Mouse (Mus musculus) megakaryocyte, embryonic 14.5 days (primary cell): ENCODE results near the gene Tent4b. TPM values are rescaled to one million over a fixed set of nuclear protein-coding genes. Genes with fewer than 3 reads are reported as not detected.

Experiments
- H3K27me3 ChIP-seq: replicated peaks from 2 replicates; pipeline ENCODE3; 2012; ENCODE audit warnings: inconsistent platforms
- H3K36me3 ChIP-seq: replicated peaks from 2 replicates; pipeline ENCODE3; 2012; ENCODE audit warnings: low read length, inconsistent platforms, mixed read lengths
- H3K4me1 ChIP-seq: 2 replicates; pipeline ENCODE4 v1.6.1; 2012; ENCODE audit warnings: inconsistent platforms
- H3K4me3 ChIP-seq: replicated peaks from 2 replicates; pipeline ENCODE3; 2012; ENCODE audit warnings: moderate library complexity, mild to moderate bottlenecking, inconsistent platforms
- H3K9me3 ChIP-seq: 2 replicates; pipeline ENCODE4 v1.6.1; 2012; ENCODE audit warnings: inconsistent platforms
- FLI1 ChIP-seq: IDR thresholded peaks from 2 replicates; pipeline ENCODE4 v1.6.1; 2012; ENCODE audit warnings: low read length, inconsistent platforms, mixed read lengths
- GATA1 ChIP-seq: IDR thresholded peaks from 3 replicates; pipeline ENCODE4 v1.6.1; 2012; ENCODE audit warnings: mixed read lengths, low read length, inconsistent platforms, borderline replicate concordance
- polyA plus RNA-seq: library from polyadenylated mRNA; stranded (reverse); fragments of >175 nt; gene quantifications from 2 replicates; pipeline ENCODE4 v1.2.3, GENCODE M21; 2012; ENCODE audit warnings: low replicate concordance; ENCODE audit not compliant: insufficient read depth

Tent4b gene
- polyA plus RNA-seq, 1 experiment = 3.2 TPM

DNA sequence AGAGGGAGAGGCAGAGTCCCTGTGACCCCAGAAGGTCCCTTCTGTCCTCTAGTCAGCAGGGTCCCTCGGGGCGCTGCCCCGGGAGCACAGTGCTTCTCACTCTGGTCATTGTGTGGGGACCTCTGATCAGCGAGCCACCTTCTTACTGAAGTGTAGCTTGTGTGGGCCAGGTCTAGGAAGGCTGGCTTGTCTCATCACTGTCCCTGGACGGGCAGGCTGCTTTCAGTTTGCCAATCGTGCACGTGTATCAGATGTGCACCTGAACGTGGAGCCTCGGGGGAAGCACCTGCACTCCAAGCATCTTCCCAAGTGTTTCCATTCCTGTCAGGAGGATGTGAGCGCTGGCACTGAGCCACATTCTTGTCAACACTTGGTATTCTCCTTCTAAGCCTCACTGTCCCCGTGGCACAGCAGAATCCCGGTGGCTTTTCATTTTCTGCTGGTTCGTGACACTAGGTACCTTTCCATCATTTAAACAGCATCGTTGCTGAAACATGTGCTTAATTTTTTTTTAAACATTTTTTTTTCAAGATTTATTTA is 87.5 kb downstream of the Tent4b start:
- TF ChIP-seq FLI1 (no peak), GATA1 (no peak)
- no peaks in the 10 kb centered on the region for H3K27me3 ChIP-seq
- no peaks in the 10 kb centered on the region for H3K36me3 ChIP-seq
- H3K4me1 ChIP-seq = peaks cover 89% of the 10 kb centered on the region
- H3K9me3 ChIP-seq = no peaks in the 10 kb centered on the region
- no peak overlapping the region for H3K4me3 ChIP-seq

- H3K9me3 ChIP-seq = no peaks in the 10 kb centered on the region
- H3K36me3 ChIP-seq = no peaks in the 10 kb centered on the region
- H3K27me3 ChIP-seq = no peaks in the 10 kb centered on the region
- peak overlapping the region; percentile 86 for H3K4me3 ChIP-seq
- TF ChIP-seq GATA1 (no peak), FLI1 (no peak)
- peaks cover 92% of the 10 kb centered on the region for H3K4me1 ChIP-seq
These were observed 89.7 kb downstream of the Tent4b start for GRCm38 (mm10) chr8:88288622-88289242.

- Histone ChIP-seq H3K4me1 (peaks cover 92% of the 10 kb centered on the region), H3K4me3 (peak overlapping the region; percentile 7), H3K36me3 (no peaks in the 10 kb centered on the region), H3K9me3 (no peaks in the 10 kb centered on the region), H3K27me3 (no peaks in the 10 kb centered on the region)
- TF ChIP-seq FLI1 = no peak
- no peak for TF ChIP-seq GATA1
These were observed 90.9 kb downstream of the Tent4b start for GRCm38 (mm10) chr8:88289901-88290300.

DNA sequence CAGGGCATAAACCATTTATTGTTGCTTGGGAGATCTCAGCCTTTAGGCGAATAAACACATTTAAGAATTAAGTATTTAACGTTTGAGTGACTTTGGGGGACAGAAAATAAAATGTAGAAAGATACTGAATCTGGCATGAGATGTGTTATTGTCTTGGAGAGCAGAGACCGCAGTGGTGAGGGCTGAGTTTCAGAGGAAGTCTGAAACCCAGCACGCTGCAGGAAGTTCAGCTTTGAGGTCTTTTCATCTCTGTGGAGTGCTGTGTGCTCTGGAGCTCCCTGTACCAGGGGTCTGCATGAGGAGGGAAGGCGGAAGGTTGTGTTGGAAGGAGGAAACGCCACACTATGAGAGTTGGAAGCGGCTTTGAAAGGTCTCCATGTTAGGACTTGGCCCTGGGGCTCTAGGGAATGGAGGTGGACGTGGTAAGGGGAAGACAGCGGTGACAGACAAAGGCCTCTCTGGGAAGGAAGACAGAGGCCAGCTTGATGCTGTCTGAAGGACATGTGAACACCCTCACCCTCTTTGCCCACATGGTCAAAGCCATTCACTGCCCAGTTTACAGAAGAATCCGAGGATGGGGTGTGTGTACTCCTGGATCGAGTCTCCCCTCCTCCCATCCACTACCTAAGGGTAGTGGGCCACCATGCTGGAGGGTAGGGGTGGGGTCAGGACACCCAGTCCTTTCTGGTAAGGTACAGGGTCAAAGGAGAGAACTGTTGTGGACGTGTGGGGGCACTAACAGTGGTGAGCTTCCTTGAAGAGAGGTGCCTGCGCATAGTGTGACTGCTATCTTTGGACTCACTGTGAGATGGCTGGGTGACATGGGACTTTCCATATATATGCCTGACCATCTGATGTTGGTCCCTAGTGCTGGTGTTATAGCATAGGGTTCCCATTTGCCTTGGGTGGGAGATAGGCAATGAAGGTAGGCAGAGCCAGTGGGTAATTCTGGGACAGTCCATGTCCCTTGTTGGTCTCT is 91.6 kb downstream of the Tent4b start:
- H3K4me1 ChIP-seq = peaks cover 92% of the 10 kb centered on the region
- TF ChIP-seq FLI1 (no peak), GATA1 (no peak)
- peak overlapping the region; percentile 77 for H3K4me3 ChIP-seq
- H3K9me3 ChIP-seq = no peaks in the 10 kb centered on the region
- H3K27me3 ChIP-seq = no peaks in the 10 kb centered on the region
- peaks cover 4% of the 10 kb centered on the region for H3K36me3 ChIP-seq

GRCm38 (mm10) chr8:88291305-88291690 is 92.3 kb downstream of the Tent4b start:
- Histone ChIP-seq H3K36me3 (peaks cover 11% of the 10 kb centered on the region), H3K4me1 (peaks cover 92% of the 10 kb centered on the region), H3K4me3 (peak overlapping the region; percentile 11), H3K9me3 (no peaks in the 10 kb centered on the region), H3K27me3 (no peaks in the 10 kb centered on the region)
- TF ChIP-seq FLI1 (no peak), GATA1 (no peak)

DNA sequence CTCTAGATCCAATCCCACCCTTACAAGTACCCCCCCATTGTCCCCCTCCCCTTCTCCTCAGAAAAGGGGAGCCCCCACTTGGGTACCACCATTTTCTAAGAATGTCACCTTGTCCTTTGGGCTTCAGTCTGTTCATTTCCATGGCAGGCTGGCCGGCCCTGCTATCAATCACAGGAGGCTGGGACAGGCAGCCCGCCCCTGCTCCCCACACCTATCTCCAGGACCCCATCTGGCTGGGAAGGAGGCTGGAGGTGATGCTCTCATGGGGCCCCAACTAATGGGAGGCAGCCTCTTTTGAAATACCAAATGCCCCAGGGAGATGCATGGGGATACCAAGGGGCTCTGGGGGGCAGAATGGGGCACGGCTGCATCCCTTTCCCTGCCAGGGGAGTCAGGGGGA is 93.9 kb downstream of the Tent4b start:
- H3K4me3 ChIP-seq = no peak overlapping the region
- no peaks in the 10 kb centered on the region for H3K9me3 ChIP-seq
- no peaks in the 10 kb centered on the region for H3K27me3 ChIP-seq
- TF ChIP-seq FLI1 = no peak
- TF ChIP-seq GATA1 = no peak
- peaks cover 99% of the 10 kb centered on the region for H3K4me1 ChIP-seq
- H3K36me3 ChIP-seq = peaks cover 23% of the 10 kb centered on the region

DNA sequence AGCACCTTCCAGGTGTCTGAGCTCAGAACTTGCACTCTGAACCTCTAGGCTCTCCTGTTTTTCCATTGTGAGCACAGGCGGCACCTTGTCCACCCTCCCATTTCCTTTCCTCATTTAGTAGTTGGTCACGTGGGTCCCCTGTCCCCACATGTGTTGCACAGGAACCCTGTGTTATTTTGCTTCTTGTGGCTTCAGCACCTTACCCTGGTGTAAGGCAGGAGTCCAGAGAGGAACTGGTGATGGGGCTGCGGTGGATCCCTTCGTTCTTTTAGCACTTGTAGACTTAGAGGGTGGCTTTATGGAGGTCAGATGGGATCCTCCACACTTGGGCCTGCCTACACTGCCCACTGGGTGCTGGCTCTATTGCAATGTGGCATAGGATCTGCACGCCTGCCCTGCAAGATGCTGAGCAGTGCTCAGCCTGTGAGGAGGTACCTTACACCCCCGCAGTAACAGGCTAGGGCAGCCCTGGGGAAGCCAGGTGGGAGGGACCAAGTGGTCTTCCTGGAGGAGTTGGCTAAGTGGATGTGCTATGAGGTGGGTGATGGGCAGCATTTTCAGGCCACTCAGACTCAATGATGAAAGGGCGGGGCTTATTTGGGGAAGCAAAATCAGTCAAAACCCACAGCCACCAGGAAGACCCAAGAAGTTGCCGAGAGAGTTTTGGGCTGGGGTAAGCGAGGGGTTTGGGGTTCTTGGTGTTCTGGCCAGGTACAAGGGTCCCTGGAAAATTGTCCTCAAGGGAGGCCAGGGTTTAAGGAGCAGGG is 94.8 kb downstream of the Tent4b start:
- Histone ChIP-seq H3K36me3 (peaks cover 28% of the 10 kb centered on the region), H3K4me3 (peak overlapping the region; percentile 89), H3K4me1 (peaks cover 99% of the 10 kb centered on the region)

DNA sequence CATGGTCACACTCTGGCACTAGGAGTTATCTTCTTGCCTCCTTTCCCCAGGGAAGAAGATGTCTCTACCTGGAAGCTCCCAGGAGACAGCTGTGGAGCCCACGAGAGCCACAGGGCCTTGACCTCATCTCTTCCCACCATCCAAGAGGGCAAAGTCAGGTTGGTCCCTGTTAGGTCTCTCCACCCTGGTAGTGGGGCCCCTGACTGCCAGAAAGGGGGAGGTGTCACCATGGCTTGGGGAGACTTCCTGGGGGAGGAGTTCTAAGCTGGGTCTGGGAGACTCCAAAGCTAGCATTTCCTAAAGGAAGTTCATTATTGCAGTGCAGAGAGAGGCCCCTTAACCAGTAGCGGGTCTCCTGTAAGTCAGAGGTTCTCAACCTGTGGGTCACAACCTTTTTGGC is 96.0 kb downstream of the Tent4b start:
- no peaks in the 10 kb centered on the region for H3K9me3 ChIP-seq
- peak overlapping the region; percentile 89 for H3K4me3 ChIP-seq
- peaks cover 40% of the 10 kb centered on the region for H3K36me3 ChIP-seq
- H3K27me3 ChIP-seq = no peaks in the 10 kb centered on the region
- TF ChIP-seq FLI1 (no peak), GATA1 (no peak)
- peaks cover 99% of the 10 kb centered on the region for H3K4me1 ChIP-seq

More for the DNA sequence above, 94.8 kb downstream of the Tent4b start:
- no peaks in the 10 kb centered on the region for H3K27me3 ChIP-seq
- no peak for TF ChIP-seq FLI1
- H3K9me3 ChIP-seq = no peaks in the 10 kb centered on the region

DNA sequence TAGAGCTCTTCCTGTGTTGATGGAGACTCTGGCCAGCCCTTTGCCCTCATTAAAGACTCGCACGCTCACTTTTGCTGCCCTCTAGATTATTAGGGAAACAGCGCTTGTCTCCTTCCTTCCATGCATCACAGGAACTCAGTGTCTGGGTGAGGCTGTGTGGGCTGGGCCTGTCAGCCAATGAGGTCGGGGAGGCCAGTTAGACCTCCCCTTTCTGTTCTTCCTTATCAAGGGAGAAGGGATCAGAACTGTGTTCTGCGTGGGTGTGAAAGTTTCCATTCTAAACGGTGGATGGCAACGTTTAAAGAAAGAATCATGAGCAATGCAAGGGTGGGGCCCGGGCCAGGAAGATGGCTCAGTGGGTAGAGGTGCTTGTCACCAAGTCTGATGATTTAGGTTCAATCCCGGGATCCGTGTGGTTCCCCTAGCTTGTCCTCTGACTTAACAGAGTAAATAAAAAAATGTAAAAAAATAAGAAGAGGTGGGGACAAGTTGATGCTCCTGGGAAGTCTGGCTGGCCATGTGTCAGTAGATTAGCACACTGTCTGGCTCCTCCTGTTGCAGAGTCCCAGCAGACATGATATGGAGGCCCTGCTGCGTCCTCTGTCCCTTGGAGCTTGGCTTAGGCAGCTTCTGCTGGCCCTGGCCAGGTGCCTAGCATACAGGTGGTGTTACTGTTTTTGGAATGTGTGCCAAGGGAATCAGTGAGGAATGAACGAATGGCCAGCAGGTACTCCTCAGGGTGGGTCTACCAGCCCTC is 99.1 kb downstream of the Tent4b start:
- TF ChIP-seq GATA1 (no peak), FLI1 (no peak)
- Histone ChIP-seq H3K9me3 (no peaks in the 10 kb centered on the region), H3K4me3 (peak overlapping the region; percentile 76), H3K27me3 (no peaks in the 10 kb centered on the region), H3K36me3 (peaks cover 71% of the 10 kb centered on the region), H3K4me1 (peaks cover 100% of the 10 kb centered on the region)
